Mouse (Mus musculus): ENCODE measurements around the gene Ttc7.

DNA sequence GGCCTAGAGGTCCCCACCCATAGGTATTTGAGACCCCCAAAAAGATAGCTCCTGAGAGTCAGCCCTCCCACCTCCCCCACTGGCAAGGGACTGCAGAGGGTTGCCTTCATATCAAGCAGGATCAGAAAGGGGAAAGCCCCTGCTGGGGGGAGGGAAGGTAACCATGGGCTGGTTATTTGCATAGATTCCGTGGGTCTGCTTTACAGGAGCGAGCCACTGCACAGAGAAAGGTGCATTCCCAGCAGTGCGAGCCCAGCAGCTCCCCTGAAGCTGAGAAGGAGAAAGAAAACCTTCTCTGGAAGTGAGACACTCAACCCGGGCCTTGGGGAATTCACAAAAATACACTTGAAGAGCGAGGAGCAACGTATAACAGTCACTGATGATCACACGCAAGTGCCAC, 135.4 kb downstream of the Ttc7 start:
- no peak for TF ChIP-seq CTCF (IDR thresholded peaks at IDR 0.05; ENCODE audit: insufficient read depth, low read depth, low read length)
- TF ChIP-seq POLR2A (IDR thresholded peaks at IDR 0.05; ENCODE audit: insufficient read depth, low read depth, low read length), result no peak

All from olfactory bulb, adult 2 months (tissue).